21 mouse cellular contexts compared by ENCODE assay signal in genomic region chr17:47204470-47205162, GRCm38 (mm10).
DNase-seq lines count a peak whose midpoint lies in the region; ATAC-seq and TF ChIP-seq lines count a peak whose summit lies in the region.
"Had no signal": no experiment of that assay in that cellular context is flagged by ENCODE, and none has a peak within 500 bp of the region (broad histone marks: within the 10 kb centered on the region; RNA-seq: fewer than 3 reads in every experiment).

No protein-coding gene starts in this region.

- no peaks in the 10 kb centered on the region for H3K9me3 ChIP-seq in E14TG2a.4 (ENCODE audit: low read length)
- H3K9me3 ChIP-seq: forebrain, embryonic 13.5 days had no signal

- ATAC-seq in activated CD4-positive, CD25-positive, alpha-beta regulatory T cell, adult 4 months = peak; percentile 51
- 0 out of 2 replicates have a peak, but pooled peaks have one; percentile 61 for ATAC-seq in megakaryocyte-erythroid progenitor cell, adult 5-6 weeks (replicated peaks; ENCODE audit: low FRiP score, low TSS enrichment, poor library complexity, severe bottlenecking)
- ATAC-seq: forebrain, embryonic 13.5 days; midbrain, embryonic 16.5 days had no signal

- peaks cover 85% of the 10 kb centered on the region for H3K4me1 ChIP-seq in E14TG2a.4 (replicated peaks; ENCODE audit: low read depth, low read length)

- DNase-seq in CD4-positive, CD25-positive, alpha-beta regulatory T cell, adult 2 months (ENCODE audit: low read depth, low spot score) = peak; percentile 42
- DNase-seq in B cell, adult 2 months = no peak
- DNase-seq in heart, adult 11 months = no peak
- no peak for DNase-seq in cerebellum, adult 9-11 months
- DNase-seq in urinary bladder, adult 18-20 months (ENCODE audit: low spot score in 2 of 2) = no peak
- DNase-seq: adrenal gland, postnatal 25 days; cerebellum, adult 11 months; cerebellum, postnatal 14 days; gastrocnemius, postnatal 14 days; kidney, adult 8-10 months; kidney, postnatal 14 days; left cerebral cortex, postnatal 4 days; lung, embryonic 14.5 days; retina, postnatal 1 day; right cerebral cortex, postnatal 4 days had no signal

- peak overlapping the region; percentile 37; the same call in 1 of the 2 replicates for H3K4me3 ChIP-seq in E14TG2a.4 (replicated peaks; ENCODE audit: low read length)
- H3K4me3 ChIP-seq: forebrain, embryonic 13.5 days had no signal

- 0 out of 2 replicates have a peak, but pooled peaks cover 3% of the 10 kb centered on the region for H3K36me3 ChIP-seq in E14TG2a.4 (ENCODE audit: insufficient read depth, low read length)

- no peaks in the 10 kb centered on the region for H3K27me3 ChIP-seq in E14TG2a.4 (ENCODE audit: insufficient read depth, low read length)
- H3K27me3 ChIP-seq: CH12.LX; forebrain, embryonic 13.5 days had no signal

- TF ChIP-seq CTCF in E14TG2a.4 (conservative IDR thresholded peaks at IDR 0.05; ENCODE audit: low read length) = no peak
